Mouse (Mus musculus) cerebellum, adult 2 months (tissue): ENCODE measurements around the gene Rbm47. TPM values are rescaled to one million over a fixed set of nuclear protein-coding genes. Genes with fewer than 3 reads are reported as not detected.

ENCODE experiments used
- DNase-seq, 2 experiments: peaks; one replicate each; pipeline ENCODE4 v3.0.0; 2021
- H3K27ac ChIP-seq: fragments of 200-500 bp; 2 replicates; pipeline ENCODE4 v1.5.1; 2012; ENCODE audit warnings: low read length, control low read depth, inconsistent platforms; ENCODE audit not compliant: insufficient read depth
- H3K27me3 ChIP-seq: fragments of 200-500 bp; 2 replicates; pipeline ENCODE4 v1.6.1; 2012; ENCODE audit warnings: inconsistent platforms, mild to moderate bottlenecking, low read length, moderate library complexity; ENCODE audit not compliant: control insufficient read depth, insufficient read depth
- H3K4me1 ChIP-seq: fragments of 200-500 bp; 2 replicates; pipeline ENCODE4 v1.6.1; 2011; ENCODE audit warnings: low read length; ENCODE audit not compliant: control insufficient read depth, insufficient read depth
- H3K4me3 ChIP-seq: fragments of 200-500 bp; replicated peaks from 2 replicates; pipeline ENCODE3; 2011; ENCODE audit warnings: mild to moderate bottlenecking, low read depth, low read length, control low read depth; ENCODE audit not compliant: insufficient read depth
- CTCF ChIP-seq: fragments of 200-500 bp; IDR thresholded peaks from 2 replicates; pipeline ENCODE4 v1.5.1; 2011; ENCODE audit warnings: low read depth, mild to moderate bottlenecking, control low read depth, low read length, moderate library complexity, borderline replicate concordance; ENCODE audit not compliant: insufficient read depth
- POLR2A ChIP-seq: fragments of 200-500 bp; IDR thresholded peaks from 2 replicates; pipeline ENCODE4 v1.6.1; 2011; ENCODE audit warnings: low read length, control low read depth, borderline replicate concordance; ENCODE audit not compliant: insufficient read depth
- WGBS: fragments of 180-500 bp; shearing (Covaris S2); methylation state at CpG from one replicate; pipeline ENCODE4 v1.1.7; 2018; 5-methylcytosine and 5-hydroxymethylcytosine counted together
- polyA plus RNA-seq: library from polyadenylated mRNA; depleted of rRNA; stranded (reverse); fragments of >200 nt; gene quantifications from 2 replicates; pipeline ENCODE4 v1.2.3, GENCODE M21; 2012

The Rbm47 gene
- polyA plus RNA-seq, 1 experiment, result 0.49 TPM

DNA sequence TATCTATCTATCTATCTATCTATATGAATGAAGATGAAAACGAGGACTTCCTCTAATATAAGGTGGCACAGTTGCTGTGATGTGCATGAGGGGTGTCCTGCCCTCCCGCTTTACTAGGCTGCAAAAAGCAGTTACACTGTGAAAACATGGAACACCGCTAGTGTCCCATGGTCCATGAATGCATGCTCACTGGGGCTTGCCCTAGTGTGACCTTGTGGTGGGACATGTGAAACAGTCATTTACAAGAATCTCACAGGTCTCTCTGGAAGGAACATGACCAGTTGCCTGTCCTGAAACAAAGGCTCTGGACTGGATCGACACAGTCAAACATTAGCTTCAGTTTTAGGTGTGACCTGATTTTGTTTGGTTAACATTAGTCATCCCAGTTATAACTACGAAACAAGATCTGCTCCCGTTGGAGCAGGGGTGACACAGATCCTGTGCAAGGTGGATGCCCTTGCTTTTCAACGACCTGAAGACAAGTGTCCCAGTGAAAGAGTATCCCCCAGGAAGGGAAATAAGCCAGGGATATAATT lies 132.1 kb downstream of the Rbm47 start:
- Histone ChIP-seq H3K27ac (no peak overlapping the region), H3K4me3 (no peak overlapping the region), H3K4me1 (no peaks in the 10 kb centered on the region), H3K27me3 (no peaks in the 10 kb centered on the region; the same call in 1 of the 2 replicates)
- TF ChIP-seq POLR2A, result no peak
- TF ChIP-seq CTCF, result no peak
- WGBS, result 89% methylated on average over 7 of the region's 7 CpGs
- DNase-seq, result no peak

DNA sequence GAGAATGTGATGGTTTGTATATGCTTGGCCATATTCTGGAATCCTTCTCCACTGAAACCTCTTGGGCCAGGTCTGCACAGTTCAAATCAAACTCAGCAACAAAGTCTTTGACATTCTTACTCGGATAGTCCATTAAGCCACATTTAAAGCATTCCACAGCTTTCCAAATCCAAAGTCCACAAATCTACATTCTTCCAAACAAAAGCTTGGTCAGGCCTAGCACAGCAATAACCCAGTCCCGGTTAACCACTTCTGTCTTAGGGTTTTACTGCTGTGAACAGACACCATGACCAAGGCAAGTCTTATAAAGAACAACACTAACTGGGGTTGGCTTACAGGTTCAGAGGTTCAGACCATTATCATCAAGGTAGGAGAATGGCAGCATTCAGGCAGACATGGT lies 133.1 kb downstream of the Rbm47 start:
- no peak for TF ChIP-seq CTCF
- no peak for TF ChIP-seq POLR2A
- Histone ChIP-seq H3K4me3 (no peak overlapping the region), H3K27ac (no peak overlapping the region), H3K27me3 (no peaks in the 10 kb centered on the region; the same call in 1 of the 2 replicates), H3K4me1 (no peaks in the 10 kb centered on the region)
- DNase-seq, result no peak
- WGBS, result 98% methylated on average over 2 of the region's 2 CpGs

DNA sequence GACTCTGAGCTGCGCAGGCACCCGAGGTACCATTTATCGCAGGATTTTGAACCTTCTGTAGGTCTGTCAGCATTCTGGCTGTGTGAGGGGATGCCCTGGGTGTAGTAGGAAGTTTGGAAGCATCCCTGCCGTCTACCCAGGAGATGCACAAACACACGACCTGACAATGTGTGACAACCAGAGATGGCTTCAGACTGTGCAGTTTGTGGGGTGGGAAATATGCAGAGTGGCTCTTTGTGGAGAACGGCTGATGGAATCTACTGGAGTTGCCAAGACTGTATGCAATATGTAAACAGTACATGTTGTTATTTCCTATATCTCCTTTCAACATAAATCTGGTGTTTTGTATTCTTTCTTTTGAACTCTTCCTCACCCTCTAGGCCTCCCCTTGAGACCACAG lies 135.9 kb downstream of the Rbm47 start:
- Histone ChIP-seq H3K4me3 (no peak overlapping the region), H3K4me1 (no peaks in the 10 kb centered on the region), H3K27ac (no peak overlapping the region), H3K27me3 (no peaks in the 10 kb centered on the region; the same call in 1 of the 2 replicates)
- no peak for TF ChIP-seq POLR2A
- no peak for TF ChIP-seq CTCF
- no peak for DNase-seq
- WGBS, result 58% methylated on average over 6 of the region's 6 CpGs

DNA sequence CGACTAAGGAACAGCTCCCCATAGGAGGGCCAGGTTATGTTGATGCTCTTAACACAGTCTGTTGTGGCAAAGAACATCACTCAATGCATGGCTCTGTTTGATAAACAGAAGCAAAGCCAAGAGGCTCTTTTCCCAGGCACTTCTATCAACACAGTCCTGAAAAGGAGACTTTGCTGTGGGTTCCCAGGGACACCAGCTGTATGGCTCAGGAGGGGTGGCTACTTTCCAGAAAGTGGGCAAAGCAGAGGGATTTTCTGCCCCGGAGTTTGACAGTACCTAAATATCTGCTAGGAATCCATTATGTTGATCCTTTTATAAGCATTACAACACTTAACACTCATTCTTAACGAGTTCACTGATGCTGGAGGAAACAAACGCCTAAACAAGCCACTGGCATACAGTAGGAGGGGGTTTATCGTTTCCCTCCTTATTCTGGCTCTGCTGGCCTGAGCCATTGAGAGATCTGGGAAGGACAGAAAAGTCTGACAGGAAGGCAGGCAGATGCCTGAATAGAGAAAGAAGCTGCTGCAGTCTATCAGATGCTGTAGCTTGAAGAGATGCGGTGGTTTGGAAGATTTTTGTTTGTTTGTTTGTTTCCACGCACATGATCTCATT lies 136.4 kb downstream of the Rbm47 start:
- Histone ChIP-seq H3K4me3 (no peak overlapping the region), H3K27ac (no peak overlapping the region), H3K4me1 (no peaks in the 10 kb centered on the region), H3K27me3 (no peaks in the 10 kb centered on the region; the same call in 1 of the 2 replicates)
- DNase-seq, result no peak
- 32% methylated on average over 7 of the region's 7 CpGs for WGBS
- no peak for TF ChIP-seq POLR2A
- no peak for TF ChIP-seq CTCF

DNA sequence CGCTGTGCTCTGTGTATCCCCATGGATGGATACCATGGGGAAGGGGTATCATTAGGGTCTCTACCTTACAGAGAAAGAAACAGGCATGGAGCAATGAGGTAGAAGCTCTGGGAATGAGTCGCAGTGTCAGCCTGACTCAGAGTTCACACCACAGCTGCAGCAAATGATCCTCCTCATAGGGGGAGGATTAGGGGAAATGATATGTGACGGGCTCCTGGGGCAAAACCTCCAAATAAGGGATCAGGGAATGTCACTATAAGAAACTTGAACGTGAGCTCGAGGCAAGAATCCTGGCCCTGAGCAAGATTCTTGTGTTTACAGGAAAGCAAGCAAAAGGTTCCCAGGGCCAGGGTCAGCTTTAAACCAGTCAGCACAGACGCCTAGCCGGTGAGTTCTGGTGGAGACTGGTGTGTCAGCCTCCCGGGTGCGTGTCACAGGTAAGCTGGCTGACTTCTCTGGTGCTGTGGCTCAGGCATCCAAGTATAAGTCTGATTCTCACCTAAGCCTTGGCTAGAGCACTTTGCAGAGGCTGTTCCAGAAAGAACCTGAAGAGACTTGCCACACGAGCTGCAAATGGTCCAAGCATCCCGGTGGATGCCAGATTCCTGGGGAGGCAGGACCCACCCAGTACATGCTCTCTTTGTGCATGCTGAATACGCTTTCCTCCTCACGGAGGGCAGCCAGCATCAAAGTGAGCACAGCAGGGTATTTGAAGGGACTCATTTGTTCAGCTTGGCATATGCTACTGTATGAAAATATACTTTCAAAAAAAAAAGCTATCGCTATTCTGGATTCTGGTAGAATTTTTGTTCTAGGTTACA lies 138.3 kb downstream of the Rbm47 start:
- H3K4me3 ChIP-seq, result no peak overlapping the region
- no peak for TF ChIP-seq CTCF
- TF ChIP-seq POLR2A, result no peak
- 29% methylated on average over 14 of the region's 14 CpGs for WGBS
- no peak for DNase-seq
- H3K4me1 ChIP-seq, result no peaks in the 10 kb centered on the region
- H3K27me3 ChIP-seq, result no peaks in the 10 kb centered on the region; the same call in 1 of the 2 replicates
- H3K27ac ChIP-seq, result no peak overlapping the region

DNA sequence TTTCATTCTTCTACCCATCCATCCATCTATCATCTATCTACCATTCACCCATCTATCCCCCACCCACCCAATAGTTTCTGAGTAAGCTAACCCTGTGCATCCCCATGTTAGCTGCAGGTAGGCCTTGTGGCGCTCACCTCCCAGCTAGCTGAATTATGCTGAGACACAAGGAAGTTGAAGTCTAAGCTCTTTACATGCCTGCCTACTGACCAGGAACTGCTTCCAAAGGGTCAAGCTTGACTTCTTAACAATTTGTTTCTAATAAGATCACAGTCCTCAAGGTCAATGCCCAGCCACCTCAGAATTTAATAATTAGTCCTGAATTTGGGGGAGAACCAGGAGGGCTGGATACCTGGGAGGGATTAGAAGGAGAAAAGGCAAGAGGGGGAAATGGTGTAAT lies 140.1 kb downstream of the Rbm47 start:
- WGBS, result 96% methylated on average over 1 of the region's 1 CpGs
- no peak for DNase-seq
- TF ChIP-seq CTCF, result no peak
- no peak for TF ChIP-seq POLR2A
- H3K4me1 ChIP-seq, result no peaks in the 10 kb centered on the region
- H3K4me3 ChIP-seq, result no peak overlapping the region
- H3K27ac ChIP-seq, result no peak overlapping the region
- H3K27me3 ChIP-seq, result no peaks in the 10 kb centered on the region; the same call in 1 of the 2 replicates

DNA sequence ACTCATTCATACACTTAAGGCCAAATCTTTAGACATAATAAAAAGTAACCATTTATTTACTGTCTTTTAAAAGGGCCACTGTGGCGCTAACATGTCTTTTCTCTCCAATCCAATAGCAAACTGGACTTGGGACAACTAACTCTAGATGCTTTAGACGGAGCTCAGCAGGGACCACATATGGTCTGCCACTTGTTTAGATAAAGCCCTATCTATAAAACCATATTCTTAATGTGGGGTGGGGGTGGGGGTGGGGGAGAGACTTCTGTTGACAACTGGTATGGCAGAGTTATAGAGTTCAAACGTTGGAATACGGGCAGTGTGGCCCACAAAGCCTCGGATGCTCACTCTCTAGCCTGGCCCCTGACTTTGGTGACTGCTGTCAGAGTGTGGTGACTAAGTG lies 141.2 kb downstream of the Rbm47 start:
- Histone ChIP-seq H3K4me1 (no peaks in the 10 kb centered on the region), H3K27ac (no peak overlapping the region), H3K27me3 (no peaks in the 10 kb centered on the region), H3K4me3 (no peak overlapping the region)
- 83% methylated on average over 5 of the region's 5 CpGs for WGBS
- no peak for DNase-seq
- TF ChIP-seq CTCF (no peak), POLR2A (no peak)
